Mouse (Mus musculus): Measurements from ENCODE around the gene Ddx31.

DNA sequence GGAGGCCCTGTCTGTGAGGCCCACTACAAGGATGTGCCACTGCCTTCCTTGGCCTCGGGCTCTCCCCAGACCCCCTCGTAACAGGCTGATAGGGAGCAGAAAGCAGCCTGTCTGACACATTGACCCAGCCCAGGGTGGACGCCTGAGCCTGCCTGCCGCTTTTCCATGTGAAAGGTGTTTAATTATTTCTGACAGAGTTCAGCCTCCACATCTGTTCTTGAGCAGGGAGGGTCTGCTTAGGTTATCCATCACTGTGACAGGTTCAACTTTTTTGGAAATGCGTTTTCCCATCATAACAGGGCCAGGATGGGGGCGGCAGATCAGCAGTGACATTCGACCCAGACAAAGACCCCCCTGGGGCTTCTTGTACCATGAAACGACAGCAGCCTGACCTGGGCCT is 112.8 kb downstream of the Ddx31 start:
- TF ChIP-seq CTCF (IDR thresholded peaks at IDR 0.05; ENCODE audit: borderline replicate concordance, control insufficient read depth, extremely low read depth, insufficient read depth, low read length, poor library complexity): no peak
- no peak for TF ChIP-seq POLR2A (IDR thresholded peaks at IDR 0.05; ENCODE audit: control insufficient read depth, extremely low read depth, insufficient read depth, low read length, poor library complexity)
